Mouse (Mus musculus) inflammation-experienced regulatory T-cells, adult 6 months (primary cell): Measurements from ENCODE around the gene Trcg1. TPM values are rescaled to one million over a fixed set of nuclear protein-coding genes. Genes with fewer than 3 reads are reported as not detected.
"Not testable (repeated sequence)": the region's sequence is repeated elsewhere in the genome, so short reads cannot be mapped to it uniquely, and the experiment has no call there.

Experiments
- ATAC-seq: one replicate; pipeline ENCODE4 v1.8.0; 2017
- polyA plus RNA-seq, 3 experiments: library from polyadenylated mRNA; unstranded; fragments of 100-300 nt; shearing (Covaris generic); gene quantifications; one replicate each; pipeline ENCODE4 v1.2.1; 2017

The Trcg1 gene
- polyA plus RNA-seq: not detected

DNA sequence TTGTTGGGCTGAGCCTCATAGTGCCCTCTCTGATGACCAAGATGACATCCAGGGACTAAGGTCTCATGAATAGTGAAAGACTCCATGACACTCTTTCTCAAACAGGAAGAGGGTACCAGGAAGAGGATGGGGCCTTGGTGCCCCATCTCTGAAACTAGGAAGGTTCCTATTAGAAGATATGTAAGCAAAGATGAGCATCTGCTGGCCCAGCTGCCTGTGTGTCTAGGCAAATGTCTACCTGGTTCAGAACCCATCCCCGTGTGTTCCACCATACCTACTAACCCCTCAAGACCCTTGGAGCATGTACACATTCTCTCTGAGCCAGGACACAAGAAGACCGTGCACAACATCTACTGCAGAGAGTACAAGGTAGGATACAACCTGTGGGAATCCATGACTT is at the start of gene Trcg1:
Gene Trcg1, plus strand, starts transcription at position 301 of the 400 bp plus-strand sequence.
- no peak for ATAC-seq

DNA sequence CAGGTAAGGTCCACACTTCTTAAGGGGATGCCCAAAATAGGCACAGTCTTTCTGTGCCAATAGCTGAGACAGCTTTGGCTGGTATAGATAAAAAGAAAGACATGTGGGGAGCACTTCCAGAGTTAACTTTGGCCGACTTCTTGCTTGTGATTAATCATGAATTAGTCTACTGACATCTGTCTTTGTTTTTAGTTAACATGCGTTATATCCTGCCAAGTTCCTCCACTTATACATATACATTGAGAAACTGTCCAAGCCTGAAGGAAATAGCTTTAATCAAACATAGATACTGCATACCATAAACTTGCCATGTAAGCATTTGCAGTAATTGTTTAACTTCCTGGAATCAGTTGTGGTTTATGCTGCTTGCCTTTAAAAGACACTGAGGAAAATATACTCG is 39.6 kb upstream of the Trcg1 start:
- no peak for ATAC-seq

DNA sequence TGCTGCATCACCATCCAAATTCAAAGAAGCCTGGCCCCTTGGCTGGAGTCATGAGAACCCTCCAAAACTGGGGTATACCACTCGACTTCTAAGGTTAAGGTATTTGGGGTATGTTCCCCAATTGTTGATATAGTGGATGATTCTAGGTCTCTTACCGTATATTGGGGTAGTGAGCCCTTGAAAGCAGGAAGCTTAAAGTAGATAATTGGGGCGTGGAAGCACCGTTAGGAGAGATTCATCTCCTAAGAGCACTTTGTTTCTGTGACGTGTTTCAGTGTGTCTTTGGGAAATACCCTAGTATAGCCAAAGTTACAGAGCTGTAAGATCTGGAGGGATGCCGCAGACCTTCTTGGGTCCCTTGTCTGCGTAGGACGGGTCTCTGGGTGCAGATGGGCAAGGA is 38.9 kb upstream of the Trcg1 start:
- ATAC-seq: no peak

DNA sequence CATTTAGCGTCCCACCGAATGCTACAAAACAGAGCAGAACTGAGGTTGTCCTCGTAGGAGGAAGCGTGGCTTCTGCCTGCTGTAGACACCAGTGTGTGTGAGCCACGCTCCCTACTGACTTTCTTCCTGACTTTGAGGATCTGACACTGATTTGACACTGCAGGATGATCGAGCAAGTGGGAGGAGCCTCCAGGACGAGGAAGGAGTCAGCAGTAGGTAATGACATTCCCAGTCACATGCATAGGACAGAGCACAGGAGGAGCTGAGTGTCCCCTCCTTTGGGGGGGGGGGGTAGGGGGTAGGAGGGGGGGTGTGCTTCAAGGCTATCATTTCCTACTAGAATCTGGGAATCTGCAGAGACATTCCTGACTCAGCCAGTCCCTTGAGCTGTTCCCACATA is 33.4 kb upstream of the Trcg1 start:
- no peak for ATAC-seq

DNA sequence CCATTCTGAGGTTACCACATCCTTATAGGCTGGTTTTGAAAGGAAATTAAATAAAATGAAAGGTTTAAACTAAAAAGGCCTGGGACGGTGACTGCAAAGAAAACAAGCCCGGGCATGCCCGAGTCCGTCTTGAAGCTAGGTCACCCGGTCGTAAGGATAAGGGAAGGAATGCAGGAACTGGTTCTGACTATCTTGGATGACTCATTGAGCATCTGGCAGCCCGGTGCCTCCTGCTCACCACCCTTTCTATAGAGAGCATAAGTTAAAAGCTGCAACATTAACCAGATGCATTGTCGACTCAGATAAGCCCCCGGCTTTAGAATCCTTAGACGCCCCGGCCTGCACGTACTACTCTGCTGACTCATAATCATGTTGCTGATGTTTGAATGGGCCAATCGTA is 32.8 kb upstream of the Trcg1 start:
- not testable (repeated sequence) for ATAC-seq

DNA sequence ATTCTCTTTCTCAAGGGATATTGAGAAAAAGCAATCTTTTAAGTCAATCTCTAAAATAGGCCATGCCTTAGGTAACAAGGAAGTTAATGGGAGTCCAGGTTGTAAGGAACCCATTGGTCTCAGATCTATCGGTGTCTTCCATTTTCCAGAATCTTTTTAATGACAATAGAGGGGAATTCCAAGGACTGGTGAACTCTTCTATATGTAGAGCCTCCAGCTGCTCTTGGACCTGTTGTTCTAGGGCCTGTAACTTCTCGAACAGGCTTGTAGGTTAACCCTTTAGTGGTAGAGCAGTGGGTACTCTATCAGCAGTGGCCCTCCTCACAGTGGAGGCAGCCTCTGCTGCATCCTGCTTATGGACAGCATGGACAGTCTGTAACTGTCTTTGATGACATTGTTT is 29.5 kb upstream of the Trcg1 start:
- no peak for ATAC-seq

DNA sequence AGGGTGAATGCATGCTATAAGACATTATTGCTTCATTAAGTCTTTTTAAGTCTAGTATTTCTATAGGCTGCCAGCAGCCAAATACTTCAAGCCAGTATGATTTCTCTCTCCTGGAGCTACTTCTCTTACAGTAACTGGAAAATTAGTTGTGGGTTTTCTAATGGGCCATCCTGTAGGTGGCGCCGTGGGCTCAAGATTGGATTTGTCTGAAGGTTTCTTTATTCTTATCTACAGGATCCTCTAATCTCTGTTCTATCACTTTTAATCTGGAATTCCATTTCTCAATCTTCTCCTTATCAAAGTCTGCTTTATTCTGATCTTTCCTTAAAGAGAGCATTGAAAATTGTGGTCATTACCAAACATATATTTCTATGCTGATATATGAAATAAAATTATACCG is 27.0 kb upstream of the Trcg1 start:
- ATAC-seq: no peak

DNA sequence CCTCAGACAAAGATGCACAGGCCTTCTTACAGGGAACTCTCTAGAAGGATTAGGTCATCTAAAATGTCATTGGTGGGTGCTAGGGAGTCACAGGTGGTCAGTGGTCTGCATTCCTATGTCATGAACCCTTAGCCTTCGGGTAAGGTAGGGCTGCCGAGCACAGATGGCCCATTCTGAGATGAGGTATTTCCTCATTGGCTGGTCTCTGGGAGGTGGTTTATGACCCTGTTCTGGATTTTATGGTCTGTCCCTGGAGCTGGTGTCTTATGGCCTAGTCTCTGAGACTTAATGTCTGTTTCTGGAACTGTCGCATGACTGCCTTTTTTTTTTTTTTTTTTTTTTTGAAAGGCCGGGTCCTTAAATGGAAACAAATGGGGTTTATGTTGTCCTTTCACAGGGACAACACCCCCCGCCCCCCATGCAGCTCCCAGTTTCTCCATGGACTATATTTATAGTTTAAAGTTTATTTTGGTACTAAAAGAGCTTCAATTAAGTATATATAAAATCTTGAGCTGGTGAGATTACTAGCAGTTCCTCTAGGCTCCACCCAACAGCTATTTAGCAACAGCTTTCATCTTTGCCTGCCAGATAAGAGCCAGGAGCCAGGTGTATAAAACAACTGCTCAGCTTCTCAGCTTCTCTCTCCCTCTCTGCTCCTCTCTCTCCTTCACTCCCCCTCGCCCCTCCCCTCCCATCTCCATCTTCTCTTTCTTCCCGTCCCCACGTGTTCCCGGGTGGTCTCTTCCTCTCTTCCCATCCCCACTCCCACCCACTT is 23.7 kb upstream of the Trcg1 start:
- no peak for ATAC-seq

DNA sequence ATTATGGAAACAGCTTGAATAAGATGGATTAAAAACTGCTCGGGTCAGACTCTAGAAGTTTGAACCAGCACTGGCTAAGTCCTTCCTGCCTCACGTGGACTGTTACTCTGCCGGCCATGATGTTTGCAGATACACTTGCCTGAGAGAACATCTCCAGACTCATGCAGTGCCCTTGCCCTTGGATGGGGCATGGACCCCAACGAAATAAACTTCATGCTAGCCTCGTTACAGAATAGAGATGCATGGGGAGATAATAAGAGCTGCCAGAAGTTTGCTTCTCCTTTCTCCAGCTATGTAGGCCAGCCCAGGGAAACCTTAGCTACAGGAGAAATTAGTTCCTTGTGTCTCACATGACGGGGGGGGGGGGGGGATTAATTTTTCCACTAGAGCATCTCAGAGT is 21.9 kb upstream of the Trcg1 start:
- no peak for ATAC-seq

DNA sequence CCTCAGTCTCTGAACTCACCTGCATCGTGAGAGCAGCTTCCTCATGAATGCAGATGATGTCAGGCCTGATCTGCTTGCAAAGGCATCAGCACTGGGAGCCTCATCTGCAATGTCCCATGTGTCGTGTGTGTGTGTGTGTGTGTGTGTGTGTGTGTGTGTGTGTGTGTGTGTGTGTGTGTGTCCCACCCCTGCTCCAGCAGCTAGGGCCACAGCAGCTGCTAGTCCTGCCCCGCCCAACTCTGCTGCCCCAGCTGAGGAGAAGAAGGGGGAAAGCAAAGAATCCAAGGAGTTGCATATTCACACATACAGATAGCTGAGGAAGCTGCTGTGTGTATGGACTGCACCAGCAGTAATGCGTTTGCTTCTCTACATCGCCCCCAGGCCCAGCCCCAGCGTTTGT is 19.1 kb upstream of the Trcg1 start:
- no peak for ATAC-seq

DNA sequence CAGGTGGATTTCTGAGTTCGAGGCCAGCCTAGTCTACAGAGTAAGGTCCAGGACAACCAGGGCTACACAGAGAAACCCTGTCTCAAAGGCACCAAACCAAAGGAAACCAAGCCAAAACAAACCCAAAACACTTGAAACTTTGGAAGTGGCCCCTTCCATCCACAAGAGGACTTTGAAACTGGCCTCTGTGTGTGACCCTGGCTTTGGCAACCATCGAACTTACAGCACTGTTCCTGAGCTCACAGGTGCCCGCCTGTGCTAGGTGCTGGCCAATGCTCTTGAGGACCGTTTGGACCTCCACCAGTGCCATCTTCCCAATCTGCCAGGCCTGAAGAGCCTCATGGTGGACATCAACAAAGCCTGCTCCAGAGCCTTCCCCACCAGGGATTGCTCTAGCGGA is 17.6 kb upstream of the Trcg1 start:
- ATAC-seq: no peak

DNA sequence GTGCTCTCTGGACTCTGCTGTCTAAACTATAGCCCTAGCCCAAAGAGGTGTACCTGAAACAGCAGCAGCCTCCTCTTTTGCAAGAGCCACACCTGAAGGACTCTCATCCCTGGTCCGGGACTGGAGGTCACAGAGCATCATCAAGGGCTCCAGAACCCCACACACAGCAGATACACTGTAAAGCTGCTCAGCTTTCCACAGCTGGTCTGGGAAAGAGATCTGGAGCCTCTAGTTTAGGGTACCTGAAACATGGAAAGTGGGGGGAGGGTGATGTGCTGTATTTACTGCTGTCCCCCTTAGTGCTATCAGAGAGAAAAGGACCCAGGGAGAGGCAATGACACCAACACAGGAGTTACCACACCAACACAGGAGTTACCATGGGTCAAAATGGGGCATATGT is 16.8 kb upstream of the Trcg1 start:
- ATAC-seq: no peak

DNA sequence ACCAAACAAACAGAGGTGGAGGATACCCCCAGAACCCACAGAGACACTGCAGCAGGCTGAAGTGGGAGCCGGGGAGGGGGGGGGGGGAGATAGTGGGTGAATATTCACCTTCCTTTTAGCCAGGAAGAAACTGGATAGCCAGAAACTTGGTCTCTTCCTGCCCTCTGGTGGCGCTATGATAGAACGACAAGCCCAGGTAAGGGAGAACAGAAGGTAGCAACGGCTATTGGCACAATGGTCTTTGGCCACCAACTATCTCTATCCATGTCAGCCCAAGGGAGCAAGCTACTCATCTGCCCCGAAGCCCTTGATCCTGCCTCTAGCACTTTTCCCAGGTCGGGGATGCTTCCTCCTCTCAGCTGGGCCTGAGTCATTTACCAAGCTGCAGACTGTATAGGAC is 16.0 kb upstream of the Trcg1 start:
- no peak for ATAC-seq

DNA sequence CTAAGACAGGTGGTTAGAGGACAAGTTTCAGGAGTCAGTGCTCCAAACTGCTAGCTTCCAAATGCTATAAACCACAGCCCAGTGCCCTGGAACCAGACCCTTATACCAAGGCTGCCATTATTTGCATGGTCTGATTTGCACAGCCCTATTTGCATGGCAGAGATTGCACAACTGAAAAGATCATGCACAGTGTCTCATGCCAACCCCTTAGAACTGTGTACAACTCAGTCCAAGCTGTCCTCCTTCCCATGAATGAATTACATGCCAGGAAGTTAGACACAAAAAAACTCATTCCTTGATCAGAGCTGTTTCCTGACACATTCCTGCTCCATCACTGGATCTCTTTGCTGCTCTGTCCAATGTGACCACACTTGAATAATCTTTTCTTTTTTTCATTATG is 13.0 kb upstream of the Trcg1 start:
- ATAC-seq: no peak

DNA sequence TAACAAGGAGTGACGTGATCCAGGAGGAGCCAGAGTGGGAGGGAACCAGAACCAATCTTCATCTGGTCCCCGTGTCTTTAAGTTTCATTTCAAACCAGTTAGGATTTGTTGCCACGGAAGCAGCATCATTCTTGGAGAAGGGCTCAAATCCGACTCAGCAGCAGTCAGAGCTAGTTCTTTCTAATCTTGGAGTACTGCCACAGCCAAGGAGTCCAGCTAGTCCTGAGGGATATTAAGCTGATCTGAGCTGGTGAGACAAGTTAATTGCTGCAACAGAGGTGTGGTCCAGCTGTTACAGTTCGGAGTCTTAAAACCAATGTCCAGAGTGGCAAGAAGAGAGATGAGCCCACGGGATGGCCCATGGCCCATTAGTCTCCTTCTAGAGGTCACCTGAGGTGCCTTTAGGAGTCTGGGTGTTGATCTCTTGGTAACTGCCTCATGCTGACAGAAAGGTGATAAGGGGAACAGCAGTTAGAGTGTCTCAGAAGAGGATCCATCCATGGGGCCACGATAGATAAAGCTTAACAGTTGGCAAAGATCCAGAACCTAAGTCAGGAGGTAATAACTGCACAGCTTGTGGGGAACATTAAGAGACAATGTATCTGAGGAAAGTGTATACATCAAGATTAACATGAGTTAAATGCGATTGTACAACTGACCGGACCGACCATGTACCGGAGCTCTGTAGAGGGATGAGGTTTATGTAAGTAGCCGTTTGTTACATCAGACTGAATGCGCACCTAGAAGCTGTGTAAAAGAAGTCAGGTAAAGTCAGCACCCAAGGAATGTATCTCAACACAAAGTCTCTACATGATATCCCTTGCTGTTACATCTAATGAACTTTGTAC is 10.4 kb upstream of the Trcg1 start:
- no peak for ATAC-seq

DNA sequence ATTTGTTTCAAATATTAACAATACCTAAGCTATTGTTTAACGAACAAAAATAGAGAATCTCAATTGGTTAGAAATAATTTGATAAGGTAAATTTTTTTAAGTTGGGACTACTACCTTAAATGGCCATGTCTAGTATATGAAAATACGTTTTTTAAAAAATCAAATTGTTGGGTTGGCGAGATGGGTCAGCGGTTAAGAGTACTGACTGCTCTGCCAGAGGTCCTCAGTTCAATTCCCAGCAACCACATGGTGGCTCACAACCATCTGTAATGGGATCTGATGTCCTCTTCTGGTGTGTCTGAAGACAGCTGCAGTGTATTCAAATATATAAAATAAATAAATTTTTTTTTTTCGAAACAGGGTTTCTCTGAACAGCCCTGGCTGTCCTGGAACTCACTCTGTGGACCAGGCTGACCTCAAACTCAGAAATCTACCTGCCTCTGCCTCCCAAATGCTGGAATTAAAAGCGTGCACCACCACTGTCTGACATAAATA is 9.7 kb upstream of the Trcg1 start:
- not testable (repeated sequence) for ATAC-seq

DNA sequence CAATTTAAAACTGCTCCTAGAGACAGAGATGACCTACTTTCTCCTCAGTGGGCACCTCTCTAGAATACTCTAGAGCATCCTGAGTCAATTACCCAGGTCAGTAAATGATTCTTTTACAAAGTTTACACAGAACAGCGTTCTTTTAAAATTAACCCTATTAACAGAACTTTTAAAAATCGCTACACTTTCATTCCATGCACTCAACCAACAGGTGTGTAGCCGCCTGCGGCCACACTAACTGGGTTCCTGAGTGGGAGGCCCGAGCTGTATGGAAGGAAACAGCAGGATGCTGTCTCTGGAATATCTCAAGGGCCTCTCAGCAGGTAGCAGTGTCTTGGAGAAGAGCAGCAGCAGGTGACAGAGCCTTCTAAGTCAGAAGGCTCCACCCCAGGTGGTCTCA is 9.2 kb upstream of the Trcg1 start:
- no peak for ATAC-seq

DNA sequence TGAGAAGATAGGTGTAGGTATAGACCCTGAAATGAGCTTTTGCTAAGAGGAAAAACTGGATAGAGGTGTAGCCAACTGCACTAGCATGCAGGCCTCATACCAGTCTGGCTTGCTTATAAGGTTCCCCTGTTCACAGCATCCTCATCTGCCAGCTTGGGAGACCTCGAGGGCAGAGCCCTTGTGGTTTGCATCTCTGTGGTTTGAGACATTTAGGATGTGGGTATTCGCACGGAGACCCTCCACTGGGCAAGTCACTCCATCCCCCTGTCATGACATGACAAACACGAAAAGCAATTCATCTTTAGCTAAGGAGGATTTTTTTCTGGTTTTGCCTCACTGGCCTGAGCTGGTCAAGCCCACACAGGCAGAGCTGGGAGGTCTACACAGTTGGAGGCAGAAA is 8.2 kb upstream of the Trcg1 start:
- no peak for ATAC-seq

DNA sequence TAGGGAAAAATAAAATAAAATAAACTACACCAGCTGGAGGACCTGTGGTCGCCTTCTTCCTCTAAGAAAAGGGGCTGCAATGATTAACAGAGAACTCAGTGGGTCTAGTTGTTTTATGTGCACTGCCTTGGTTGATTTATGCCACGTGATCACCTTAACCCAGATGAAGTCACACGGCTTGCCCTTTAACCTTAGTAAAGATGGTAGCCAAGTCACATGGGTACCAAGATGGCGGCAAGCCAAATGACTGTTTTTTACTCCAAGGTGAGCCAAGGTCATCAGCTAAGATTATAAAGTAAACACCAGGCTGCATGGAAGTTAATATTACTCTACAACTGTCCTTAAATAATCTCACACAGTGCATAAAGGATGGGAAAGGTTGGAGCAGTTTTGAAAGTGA is 6.6 kb upstream of the Trcg1 start:
- ATAC-seq: no peak

DNA sequence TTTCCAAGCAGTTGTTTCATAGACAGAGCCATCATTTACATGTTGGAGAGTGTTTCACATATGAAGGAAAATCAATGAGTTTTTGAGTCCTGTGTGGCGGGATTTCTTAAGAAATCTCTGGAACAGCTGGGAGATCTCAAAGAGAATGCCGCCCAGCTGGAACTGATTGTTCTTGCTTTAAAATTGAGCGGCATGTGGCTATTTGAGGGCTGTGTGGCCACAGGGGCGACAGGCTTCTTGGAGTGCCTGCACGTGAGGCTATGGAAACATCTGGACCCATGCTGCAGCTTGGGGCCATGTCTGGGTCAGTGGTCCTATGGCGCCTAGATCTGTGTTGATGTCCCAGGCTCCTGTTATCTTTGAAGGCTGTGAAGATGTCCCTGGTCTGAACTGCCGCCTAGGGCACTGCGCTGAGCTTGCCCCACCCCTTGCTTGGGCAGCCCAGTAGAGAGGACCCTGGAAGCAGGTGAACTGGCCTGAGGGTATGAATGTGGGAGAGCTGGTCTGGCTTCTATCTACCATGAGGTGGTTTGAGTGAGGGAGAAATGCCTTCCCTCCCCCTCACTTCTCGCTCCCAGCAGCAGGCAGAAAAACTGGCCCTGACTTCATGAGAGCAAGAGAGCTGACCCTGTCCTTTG is 6.1 kb upstream of the Trcg1 start:
- ATAC-seq: no peak

DNA sequence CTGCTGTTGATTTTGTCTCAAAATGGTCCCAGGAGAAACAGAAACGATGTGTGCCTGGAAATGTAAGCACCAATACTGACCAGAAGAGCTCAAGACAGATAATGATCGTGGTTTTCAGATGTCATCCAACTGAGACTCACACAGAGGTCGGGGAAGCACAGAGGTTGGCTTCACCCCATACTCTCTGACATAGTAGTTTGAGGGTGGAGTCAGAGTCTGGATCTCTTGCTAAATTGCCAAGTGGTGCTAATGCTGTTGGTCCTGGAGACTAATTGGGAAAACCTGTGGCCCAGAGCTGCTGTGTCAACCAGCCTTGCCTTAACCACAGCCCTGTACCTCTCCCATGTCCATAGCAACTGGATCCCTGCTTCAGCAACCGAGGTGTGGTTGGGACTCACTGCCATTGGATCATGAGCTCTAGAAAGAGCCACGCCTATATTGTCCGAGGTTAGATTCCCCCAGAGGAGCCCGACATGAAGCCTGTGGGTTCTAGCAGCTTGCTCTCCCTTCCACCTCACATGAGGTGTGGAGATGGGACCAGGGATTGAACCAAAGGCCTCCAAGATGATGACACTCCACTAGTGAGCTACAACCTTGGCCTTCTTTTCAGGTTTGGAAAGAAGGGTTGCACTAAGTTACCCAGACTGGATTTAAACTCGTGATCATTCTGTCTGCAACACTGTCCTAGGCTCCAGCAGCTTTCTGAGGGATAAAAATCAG is 4.7 kb upstream of the Trcg1 start:
- ATAC-seq: no peak

DNA sequence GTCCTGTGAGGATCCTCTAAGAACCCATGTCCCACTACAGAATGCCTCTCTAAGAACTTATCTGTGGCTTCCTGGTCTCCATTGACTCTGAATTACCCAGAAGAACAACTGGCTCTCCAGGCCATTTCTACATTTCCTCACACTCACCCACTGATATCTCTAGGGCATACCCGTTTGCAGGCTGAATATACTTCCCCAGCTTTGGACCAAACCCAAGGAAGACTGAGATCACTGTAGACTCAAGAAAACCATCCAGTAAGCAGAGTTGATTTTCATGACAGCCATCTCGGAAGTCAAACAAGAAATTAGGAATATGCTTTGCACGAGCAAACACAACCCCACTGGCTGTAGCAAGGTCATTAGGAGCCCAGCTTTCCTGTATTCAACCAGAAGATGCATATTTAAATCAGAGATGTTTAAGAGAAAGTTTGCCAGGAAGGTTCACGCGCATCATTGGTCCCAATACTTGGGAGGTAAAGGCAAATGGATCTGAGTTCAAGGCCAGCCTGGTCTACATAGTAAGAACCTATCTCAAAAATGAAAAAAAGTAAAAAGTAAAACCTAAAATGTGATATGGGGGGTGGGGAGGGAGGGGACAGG is 3.9 kb upstream of the Trcg1 start:
- no peak for ATAC-seq
